Mouse (Mus musculus) erythroblast, adult 5-6 weeks (primary cell): ENCODE data around the gene Zcchc13. TPM values are rescaled to one million over a fixed set of nuclear protein-coding genes. Genes with fewer than 3 reads are reported as not detected.

Source experiments
- ATAC-seq: replicated peaks from 2 replicates; pipeline ENCODE4 v1.8.0; 2016; ENCODE audit warnings: moderate number of reproducible peaks, mild to moderate bottlenecking, moderate TSS enrichment, inconsistent platforms; ENCODE audit not compliant: poor library complexity, low FRiP score, severe bottlenecking
- total RNA-seq, 2 experiments: library from RNA; stranded (forward) in 1 of 2; stranded (reverse) in 1 of 2; fragments of 150-400 nt in 1 of 2; fragments of 200-764, 138-1000 nt in 1 of 2; gene quantifications; 2 replicates each; pipeline versions ENCODE4 v1.2.3 to v1.2.4; 2015 to 2017; ENCODE audit warnings: low replicate concordance in 2 of 2

Zcchc13 gene
- total RNA-seq (2015; ENCODE audit: low replicate concordance) (3.1 TPM in 1 of 2 replicates, not detected in the other), total RNA-seq (2017; ENCODE audit: low replicate concordance) (not detected in 2 replicates)

DNA sequence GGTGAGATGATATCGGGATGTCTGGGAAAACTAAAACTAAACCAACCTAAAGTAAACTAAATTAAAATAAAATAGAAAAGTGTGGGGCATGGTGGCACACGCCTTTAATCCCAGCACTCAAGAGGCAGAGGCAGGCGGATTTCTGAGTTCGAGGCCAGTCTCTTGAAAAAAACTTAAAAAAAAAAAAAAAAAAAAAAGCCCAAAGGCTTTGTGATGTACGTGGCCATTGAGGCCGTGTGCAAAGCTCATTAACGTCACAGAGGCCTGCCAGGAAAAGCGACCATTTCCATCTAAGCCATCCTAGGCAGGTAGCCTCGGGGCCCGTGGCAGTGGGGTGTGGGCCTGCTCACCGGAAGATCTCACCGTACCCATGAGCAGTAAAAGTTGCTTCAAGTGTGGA lies at the start of gene Zcchc13:
Gene Zcchc13 (plus strand): TSS at position 284 of the 400 bp plus-strand sequence.
- no peak for ATAC-seq

DNA sequence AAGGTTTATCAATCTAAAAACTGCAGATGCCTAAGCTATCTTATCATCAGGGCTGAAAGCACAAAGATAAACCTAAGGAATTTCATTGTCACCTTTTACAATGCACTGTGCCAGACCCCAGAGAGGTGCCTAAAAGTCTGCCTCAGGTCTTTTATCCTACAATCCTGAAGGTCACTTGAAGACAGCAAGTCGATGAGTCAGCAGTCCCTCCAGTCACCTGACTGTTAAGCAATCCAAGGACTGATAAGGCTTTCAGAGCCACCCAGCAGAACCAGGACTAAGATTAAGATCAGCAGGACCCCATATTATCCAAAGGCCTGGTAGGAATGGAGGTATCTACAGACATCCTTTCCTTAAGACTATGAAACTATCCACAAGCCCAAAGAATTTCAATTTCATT lies 46.1 kb upstream of the Zcchc13 start:
- no peak for ATAC-seq

DNA sequence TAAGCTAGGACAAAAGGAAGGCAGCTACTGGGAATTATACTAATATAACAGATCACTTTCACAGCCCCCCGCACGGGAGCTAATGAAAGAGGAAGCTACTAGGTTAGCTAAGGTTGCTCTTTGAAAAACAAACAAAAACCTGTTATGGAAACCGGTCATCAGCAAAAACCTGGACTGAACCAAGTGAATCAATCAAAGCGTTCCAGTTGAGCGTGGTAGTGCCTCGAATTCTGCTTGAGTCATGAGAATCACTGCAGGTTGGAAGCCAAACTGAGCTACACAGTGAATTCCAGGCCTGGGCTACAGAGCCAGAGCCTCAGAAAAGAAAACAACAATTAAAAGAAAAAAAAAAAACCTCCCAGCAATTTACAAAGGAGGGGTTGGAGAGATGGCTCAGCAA lies 38.3 kb upstream of the Zcchc13 start:
- no peak for ATAC-seq

DNA sequence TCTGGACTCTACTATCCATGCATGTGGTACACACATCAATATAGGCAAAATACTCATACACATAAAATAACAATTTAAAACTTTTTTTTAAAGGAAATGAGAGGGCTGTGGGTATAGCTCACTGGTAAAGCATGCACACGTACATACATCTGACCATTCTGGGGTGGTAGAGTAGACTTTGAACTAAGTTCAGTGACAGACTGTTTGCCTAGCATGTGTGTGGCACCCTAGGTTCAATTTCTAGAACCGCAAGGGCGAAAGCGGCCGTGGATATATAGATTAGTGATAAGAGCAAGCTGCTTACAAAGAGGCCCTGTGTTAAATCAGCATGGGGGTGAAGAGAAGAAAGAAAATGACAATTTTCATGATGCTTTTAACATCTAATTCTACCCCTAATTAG lies 27.8 kb upstream of the Zcchc13 start:
- no peak for ATAC-seq

DNA sequence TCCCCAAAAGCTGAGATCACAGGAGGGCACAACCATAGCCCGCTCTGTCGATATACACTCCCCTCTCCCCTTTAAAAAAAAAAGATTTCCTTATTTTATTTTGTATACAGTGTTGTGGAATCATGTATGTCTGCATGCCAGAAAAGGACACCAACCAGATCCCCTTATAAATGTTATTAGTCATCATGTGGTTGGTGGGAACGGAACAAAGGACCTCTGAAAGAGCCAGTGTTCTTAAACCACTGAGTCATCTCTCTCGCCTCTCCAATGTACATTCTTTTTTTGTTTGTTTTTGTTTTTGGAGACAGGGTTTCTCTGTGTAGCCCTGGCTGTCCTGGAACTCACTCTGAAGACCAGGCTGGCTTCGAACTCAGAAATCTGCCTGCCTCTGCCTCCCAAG lies 26.2 kb upstream of the Zcchc13 start:
- no peak for ATAC-seq

DNA sequence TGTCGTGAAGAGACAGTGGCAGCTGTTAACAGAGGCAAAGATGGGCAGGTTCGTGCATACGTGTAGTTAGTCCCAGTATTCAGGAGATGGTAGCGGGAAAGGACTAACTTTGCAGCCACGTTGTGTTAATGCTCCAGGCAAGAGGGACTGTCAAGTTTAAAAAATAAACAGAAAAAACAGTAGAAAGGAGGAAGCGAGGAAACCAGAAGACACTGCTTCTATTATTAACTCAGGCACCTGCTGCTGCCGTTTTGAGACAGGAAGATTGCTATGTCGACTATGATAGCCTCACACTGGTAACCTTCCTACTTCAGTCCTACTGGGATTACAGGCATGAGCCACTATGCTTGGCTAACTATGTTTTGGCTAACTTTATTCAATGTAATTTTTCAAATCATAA lies 24.9 kb upstream of the Zcchc13 start:
- ATAC-seq, result no peak

DNA sequence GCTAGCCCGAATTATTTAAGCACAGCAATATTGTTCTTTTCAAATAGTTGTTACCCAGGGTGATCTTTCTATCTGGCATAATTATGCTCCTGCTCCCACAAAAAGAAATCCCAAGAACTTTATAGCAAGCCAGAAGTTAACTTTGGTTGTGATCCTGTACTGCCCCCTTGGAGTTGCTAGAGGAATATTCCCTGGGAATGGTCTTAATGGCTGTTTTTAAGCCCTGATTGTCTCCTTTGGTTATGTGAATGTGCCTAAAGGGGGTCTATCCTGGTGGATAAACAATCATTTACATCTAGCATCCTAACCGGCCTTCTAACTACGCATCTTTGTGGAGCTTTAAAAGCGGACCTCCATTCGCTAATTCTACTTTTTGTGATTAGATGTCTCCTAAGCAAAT lies 20.0 kb upstream of the Zcchc13 start:
- ATAC-seq, result no peak

DNA sequence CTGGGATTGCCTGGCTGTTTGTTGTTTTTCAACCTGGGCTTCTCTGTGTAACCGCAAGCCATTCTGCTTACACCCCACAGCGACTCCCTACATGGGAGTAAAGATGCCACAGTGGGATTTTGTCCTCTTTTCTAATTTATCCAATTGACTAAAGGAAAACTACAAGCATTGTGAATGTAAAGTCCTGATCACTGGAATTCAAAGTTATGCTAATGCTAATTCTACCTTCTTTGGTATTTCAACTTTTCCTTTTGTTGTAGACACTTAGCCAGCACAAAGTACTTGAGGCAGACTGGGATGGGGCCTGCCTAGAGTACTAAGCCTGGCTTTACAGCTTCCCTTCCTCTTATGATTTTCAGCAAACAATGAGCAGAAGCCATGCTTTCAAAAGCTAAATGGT lies 18.9 kb upstream of the Zcchc13 start:
- no peak for ATAC-seq

DNA sequence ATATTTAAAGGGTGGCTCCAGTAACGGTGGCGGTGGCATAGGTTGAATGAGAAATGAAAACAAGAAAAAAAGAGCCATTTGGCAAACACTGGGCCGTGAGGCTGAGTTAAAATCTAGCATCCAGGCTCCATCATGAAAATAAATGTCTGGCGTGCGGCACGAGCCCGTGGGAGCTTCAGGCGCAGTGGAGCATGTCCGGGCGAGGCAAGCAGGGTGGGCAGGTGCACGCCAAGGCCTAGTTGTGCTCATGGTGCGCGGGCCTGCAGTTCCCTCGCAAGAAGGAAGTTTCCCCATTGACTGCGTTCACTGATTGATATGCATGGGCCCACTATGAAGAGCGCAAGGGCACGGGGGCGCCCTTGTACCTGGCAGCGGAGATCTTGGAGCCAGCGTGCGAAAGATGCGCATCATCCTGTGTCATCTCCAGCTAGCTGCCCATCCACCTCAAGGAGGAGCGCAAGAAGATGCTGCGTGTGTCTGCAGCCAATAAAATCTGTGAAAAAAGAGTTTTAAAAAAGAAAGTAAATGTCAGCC lies 15.6 kb upstream of the Zcchc13 start:
- no peak for ATAC-seq

DNA sequence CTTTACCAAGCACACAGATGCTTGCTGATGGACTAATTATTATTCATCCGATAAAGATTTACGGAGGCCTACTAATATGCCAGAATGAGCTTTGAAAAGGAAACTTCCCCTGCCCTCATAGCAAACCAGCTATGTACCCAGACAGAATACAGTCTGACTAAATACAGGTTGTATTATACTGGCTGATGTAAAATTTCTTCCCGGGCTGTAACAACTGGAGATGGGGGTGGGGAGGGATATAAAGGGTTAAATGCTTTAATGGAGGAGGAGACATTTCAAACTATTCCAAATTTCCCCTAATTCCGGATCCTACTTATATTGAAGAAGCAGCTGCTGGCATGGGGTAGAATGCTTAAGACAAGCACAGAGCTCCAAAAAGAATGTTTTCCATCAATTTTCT lies 14.9 kb upstream of the Zcchc13 start:
- ATAC-seq, result no peak

DNA sequence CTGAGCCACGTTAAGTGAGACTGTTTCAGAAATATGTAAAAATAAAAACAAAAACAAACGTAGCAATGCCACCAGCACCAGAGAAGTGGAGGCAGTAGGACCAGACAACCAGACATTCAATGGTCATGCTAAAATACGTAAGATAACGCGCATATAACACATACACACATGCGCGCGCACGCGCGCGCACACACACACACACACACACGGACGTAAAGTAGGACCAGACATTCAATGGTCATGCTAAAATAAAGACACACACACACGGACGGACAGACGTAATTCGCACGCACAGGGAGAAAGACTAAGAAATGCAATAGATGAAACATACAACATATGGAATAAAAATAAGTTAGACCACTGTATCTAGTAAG lies 14.2 kb upstream of the Zcchc13 start:
- ATAC-seq, result peak; percentile 90

DNA sequence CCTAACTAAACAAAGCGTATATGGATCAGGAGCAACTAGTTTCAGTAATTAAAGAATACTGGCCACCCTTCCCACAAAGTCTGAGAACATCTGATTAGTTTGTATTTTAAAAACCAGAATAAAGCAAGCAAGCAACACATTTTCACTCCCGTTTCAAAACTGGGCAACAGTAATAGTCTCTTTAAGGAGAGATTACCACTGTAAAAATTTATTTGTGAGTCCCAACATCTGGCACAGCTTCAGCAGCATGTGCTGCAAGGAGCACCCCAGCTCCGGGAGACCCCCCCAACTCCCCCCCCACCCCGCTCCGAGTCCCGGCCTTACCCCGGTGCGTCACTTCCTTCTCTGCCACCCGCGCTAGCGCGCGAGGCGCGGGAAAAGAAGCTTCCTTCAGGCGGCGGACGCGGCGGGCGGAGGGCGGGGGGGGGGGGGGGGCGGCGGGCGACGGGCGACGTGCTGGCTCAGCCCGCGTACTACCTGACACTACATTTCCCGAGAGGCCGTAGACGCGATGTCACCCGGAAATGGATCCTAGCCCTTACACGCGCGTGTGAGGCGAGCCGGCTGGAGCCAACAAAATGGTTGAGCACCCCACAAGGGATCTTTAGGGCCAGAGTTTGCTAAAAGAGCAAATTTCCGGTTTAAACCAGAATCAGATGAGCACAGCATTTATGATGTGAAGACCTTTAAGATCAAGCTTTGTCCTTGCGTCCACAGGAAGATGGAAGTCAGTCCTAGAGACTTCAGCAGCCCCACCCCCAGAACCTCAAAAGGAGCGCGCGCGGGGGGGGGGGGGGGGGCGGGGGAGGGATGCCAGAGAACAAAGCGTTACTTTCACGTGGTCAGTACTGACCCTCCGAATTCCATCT lies 13.6 kb upstream of the Zcchc13 start:
- peak; percentile 80 for ATAC-seq

DNA sequence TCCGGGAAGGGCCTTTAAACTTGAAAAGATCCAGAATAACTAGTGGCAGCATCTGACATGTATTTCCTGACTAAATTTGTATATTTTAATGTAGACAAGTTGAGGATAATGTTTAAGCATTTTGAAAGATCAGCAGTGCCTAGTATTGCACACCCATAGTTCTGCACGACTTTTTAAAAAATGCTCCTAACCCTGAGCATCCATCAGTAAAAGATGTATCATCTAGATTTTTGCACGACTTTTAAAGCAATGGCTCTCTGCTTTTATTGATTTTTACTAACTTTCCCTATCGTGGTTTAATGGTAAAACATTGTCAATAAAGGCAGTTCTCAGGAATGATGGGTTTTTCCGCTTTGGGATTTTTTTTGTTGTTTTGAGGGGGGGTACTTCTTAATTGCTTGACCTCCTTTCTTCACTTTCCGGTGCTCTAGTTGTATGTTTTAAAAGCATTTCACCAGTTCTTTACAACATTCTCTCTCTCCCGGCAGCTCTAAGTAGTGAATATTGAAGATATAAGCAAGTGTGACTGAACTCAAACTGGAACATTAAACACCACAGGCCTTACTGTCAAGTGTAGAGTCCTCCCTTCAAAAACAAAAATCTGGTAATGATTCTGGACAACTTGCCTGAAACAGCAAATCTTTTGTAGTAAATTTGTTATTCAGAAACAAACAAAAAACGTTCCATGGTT lies 12.8 kb upstream of the Zcchc13 start:
- no peak for ATAC-seq

DNA sequence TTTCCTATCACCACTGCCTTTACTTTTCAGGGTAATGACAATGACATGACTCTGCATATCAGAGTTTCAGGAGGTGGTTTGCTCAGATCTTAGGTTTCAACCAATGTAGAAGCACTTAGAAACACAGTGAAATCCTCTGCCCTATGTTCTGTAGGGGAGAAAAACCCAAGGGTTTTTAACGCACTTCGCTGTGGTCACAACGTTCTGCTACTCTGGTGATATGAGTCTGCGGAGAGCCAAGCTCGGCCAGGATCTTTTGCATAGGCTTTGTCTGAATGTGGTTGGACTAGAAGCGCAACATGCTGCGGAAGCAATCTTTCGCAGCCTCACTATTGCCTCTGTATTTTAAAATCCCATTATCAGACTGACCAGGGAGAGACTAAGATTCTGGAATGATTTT lies 8.6 kb upstream of the Zcchc13 start:
- ATAC-seq, result peak; percentile 32

DNA sequence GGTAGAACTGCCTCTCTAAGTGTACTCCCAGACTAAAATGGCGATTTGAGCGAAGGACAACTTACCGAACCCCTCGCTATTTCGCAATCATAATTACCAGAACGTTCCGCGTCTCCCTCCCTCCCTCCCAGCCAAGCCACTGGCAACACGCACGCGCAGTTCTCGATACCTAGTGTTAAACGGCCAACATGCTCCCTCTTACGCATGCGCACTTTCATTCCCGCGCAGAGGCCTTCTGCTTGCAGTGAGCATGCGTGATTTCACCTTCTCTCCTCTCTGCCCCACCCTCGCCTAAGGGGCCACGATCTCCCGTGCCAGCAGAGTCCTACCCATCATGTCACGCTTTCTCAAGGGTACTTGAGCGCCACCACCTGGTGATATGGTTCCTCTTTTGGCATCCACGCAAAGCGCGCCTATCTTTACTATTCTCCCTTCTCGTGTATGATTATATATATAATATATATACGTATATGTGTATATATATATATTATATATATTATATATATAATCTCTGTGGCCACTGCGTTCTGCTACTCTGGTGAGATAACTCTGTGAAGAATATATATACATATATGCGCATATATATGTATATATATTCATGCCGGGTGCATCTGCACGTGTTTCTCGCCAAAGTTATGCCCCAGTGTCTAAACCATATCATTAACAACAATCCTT lies 8.0 kb upstream of the Zcchc13 start:
- peak; percentile 98 for ATAC-seq

DNA sequence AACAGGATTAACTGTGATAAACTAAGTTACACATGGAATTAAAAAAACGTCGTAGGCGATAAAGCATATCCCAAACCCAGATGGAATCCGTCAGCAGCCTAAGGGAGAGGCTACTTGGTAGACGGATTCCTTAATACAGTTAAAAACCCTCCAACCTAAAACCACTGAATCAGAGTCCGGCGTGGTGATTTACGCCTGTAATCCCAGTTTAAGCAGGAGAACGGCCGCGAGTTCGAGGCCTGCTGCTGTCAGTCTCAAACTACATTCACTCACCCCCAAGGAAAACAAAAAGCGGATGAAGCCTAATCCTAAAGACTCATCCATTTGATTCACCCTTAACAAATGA lies 7.5 kb upstream of the Zcchc13 start:
- no peak for ATAC-seq

DNA sequence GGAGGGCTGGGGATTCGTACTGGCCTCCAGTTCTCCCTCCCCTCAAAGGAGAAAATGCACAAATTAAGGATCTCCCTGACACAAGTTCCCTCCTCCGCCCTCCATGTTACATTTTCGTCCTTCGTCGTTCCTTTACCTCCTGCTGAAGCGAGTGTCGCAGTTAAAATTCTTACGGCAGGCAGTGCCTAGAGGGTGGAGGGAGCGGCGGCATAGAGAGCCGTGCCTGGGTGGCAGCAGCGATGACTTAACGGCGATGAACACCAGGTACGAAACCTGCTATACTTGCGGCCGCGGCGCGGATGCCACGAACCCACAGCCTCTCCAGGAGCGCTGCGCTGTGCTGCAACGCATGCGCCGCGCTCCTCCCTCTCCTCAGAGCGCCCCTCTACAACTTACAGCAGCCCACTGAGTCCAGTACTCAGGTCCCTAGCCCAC lies 7.0 kb upstream of the Zcchc13 start:
- ATAC-seq, result peak; percentile 46

DNA sequence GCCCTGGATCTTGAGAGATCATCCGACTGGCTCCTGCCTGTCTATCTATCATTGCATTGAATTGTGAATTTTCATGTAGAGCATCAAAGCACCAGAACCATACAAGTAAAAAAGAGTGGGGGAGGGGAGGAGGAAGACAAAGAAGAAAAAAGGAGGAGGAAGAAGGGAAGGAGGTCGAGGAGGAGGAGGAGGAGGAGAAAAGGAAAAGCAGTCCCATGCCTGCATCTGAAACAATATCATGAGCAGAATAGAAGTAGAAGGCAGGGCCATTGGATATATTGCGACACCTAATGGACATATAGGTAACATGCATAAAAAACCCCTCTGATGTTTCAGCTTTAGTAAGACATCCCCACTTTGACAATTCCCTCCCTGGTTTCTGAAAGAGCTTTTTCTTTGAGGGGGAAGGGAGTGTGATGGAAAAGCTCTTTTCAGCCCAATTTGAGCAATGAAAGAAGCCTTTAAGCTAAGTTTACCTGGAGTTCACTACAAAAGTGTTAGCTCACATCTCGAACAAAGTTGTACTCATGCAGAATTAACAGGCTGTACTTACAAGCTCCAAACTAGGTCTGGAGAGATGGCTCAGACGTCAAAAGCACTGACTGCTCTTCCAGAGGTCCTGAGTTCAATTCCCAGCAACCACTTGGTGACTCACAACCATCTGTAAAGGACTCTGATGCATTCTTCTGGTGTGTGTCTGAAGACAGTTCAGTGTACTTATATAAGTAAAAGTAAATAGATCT lies 5.8 kb upstream of the Zcchc13 start:
- no peak for ATAC-seq

DNA sequence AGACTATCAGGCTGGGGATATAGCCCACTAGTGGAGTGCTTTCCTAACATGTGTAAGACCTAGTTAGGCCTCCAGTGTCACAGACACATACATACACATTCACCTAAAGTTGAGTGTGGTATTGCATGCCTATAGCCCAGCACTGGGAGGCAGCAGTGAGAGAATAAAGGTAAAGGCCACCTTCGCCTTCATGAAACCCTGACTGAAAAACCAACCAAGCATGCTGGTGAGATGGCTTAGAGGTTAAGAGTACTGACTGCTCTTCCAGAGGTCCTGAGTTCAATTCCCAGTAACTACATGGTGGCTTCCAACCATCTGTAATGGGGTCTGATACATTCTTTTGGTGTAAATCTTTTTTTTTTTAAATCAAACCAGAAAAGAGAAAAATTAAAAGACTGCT lies 1.5 kb upstream of the Zcchc13 start:
- ATAC-seq, result no peak

DNA sequence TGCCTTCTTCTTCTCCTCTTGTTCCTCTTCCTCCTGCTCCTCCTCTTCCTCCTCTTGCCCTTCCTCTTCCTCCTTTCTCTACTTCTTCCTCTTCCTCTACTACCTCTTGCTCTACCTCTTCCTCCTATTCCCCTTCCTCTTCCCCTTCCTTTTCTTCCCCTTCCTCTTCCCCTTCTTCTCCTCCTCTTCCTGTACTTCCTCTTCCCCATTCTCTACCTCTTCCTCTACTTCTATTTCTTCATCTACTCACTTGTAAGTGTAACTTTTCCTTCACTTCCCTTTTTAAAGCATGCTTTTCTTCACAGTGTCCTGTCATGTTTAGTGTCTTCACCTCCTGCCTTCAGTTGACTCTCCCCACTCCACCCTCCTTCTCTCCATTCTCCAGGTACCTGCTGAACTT lies 3.5 kb downstream of the Zcchc13 start:
- ATAC-seq, result no peak
